Mouse (Mus musculus) C2C12 (cell line): ENCODE data around the gene Cox4i2. TPM values are rescaled to one million over a fixed set of nuclear protein-coding genes. Genes with fewer than 3 reads are reported as not detected.

Experiments
- H3K27me3 ChIP-seq: one replicate; pipeline ENCODE4 v1.6.1; 2011; ENCODE audit not compliant: control insufficient read depth, insufficient read depth, insufficient read length
- H3K36me3 ChIP-seq: one replicate; pipeline ENCODE4 v1.6.1; 2011; ENCODE audit not compliant: control insufficient read depth, insufficient read depth
- H3K4me3 ChIP-seq: one replicate; pipeline ENCODE4 v1.5.1; 2011; ENCODE audit warnings: mild to moderate bottlenecking, control low read depth; ENCODE audit not compliant: poor library complexity, insufficient read depth, severe bottlenecking
- H3K79me2 ChIP-seq: one replicate; pipeline ENCODE4 v1.6.1; 2011; ENCODE audit not compliant: control insufficient read depth, insufficient read depth
- H3K79me3 ChIP-seq: one replicate; pipeline ENCODE4 v1.6.1; 2011; ENCODE audit warnings: low read depth, control low read depth
- H3ac ChIP-seq: one replicate; pipeline ENCODE3; 2011; ENCODE audit warnings: low read depth; ENCODE audit not compliant: control insufficient read depth, insufficient read length
- CEBPB ChIP-seq: IDR thresholded peaks from one replicate; pipeline ENCODE4 v1.6.1; 2011; ENCODE audit warnings: low read depth, mild to moderate bottlenecking, control low read depth, moderate library complexity
- CTCF ChIP-seq: IDR thresholded peaks from one replicate; pipeline ENCODE4 v1.5.1; 2011; ENCODE audit not compliant: control insufficient read depth, insufficient read depth, insufficient read length
- FOSL1 ChIP-seq: IDR thresholded peaks from one replicate; pipeline ENCODE4 v1.8.0; 2011; ENCODE audit warnings: mild to moderate bottlenecking, low read length; ENCODE audit not compliant: poor library complexity, insufficient read depth, severe bottlenecking
- MAX ChIP-seq: IDR thresholded peaks from one replicate; pipeline ENCODE4 v1.6.1; 2011; ENCODE audit warnings: mild to moderate bottlenecking, control low read depth
- MYOD1 ChIP-seq: IDR thresholded peaks from one replicate; pipeline ENCODE4 v1.6.1; 2011; ENCODE audit warnings: low read depth; ENCODE audit not compliant: control insufficient read depth, insufficient read length
- MYOG ChIP-seq: IDR thresholded peaks from one replicate; pipeline ENCODE4 v1.6.1; 2011; ENCODE audit not compliant: control insufficient read depth, insufficient read length; ENCODE audit errors: extremely low read depth
- USF1 ChIP-seq: IDR thresholded peaks from one replicate; pipeline ENCODE4 v1.6.1; 2011; ENCODE audit warnings: low read depth, mild to moderate bottlenecking, control low read depth, moderate library complexity
- polyA plus RNA-seq: library from polyadenylated mRNA; unstranded; fragments of >200 nt; fragmentation: generic; extraction: Trizol; gene quantifications from one replicate; pipeline ENCODE4 v1.2.1, GENCODE M21; 2012; ENCODE audit warnings: missing spikeins

Gene Cox4i2
- polyA plus RNA-seq, 1 experiment: 0.39 TPM

DNA sequence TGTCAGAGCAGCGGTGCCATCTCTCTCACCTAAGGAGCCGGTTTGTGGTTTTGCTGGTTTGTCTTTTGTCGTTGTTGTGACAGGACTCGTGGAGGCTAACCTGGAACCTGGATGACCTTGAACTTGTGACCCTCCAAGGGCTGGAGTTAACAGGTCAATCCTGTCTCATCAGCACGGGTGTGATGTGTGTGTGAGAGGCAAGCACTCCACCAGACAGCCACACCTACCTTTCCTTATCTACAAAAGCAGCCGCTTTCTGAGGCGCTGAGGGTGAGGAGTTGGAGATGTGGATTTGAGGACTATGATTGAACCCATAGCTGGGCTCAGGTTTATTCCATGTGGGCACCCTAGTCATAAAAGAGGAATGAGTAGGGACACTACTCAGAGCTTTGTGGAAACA lies 15.7 kb downstream of the Cox4i2 start:
- no peak overlapping the region for H3K4me3 ChIP-seq
- H3ac ChIP-seq: no peak overlapping the region
- no peaks in the 10 kb centered on the region for H3K79me3 ChIP-seq
- H3K27me3 ChIP-seq: no peaks in the 10 kb centered on the region
- H3K79me2 ChIP-seq: no peaks in the 10 kb centered on the region
- TF ChIP-seq MYOG (no peak), USF1 (no peak)
- no peaks in the 10 kb centered on the region for H3K36me3 ChIP-seq

- H3K79me3 ChIP-seq: no peaks in the 10 kb centered on the region
- no peaks in the 10 kb centered on the region for H3K36me3 ChIP-seq
- no peak for TF ChIP-seq CEBPB
- TF ChIP-seq USF1: no peak
- TF ChIP-seq MAX: no peak
- no peak for TF ChIP-seq MYOD1
- no peak for TF ChIP-seq MYOG
- TF ChIP-seq FOSL1: no peak
- no peak for TF ChIP-seq CTCF
- no peak overlapping the region for H3K4me3 ChIP-seq
- no peak overlapping the region for H3ac ChIP-seq
- H3K27me3 ChIP-seq: no peaks in the 10 kb centered on the region
- no peaks in the 10 kb centered on the region for H3K79me2 ChIP-seq
Observed at GRCm38 (mm10) chr2:152771571-152771970, 17.6 kb downstream of the Cox4i2 start.

GRCm38 (mm10) chr2:152772231-152772630 lies 18.3 kb downstream of the Cox4i2 start:
- Histone ChIP-seq H3K36me3 (no peaks in the 10 kb centered on the region), H3K79me2 (no peaks in the 10 kb centered on the region), H3K4me3 (no peak overlapping the region), H3ac (no peak overlapping the region), H3K79me3 (no peaks in the 10 kb centered on the region), H3K27me3 (no peaks in the 10 kb centered on the region)
- TF ChIP-seq MYOG (no peak), CEBPB (no peak), MAX (no peak), MYOD1 (no peak), FOSL1 (no peak), CTCF (no peak), USF1 (no peak)

DNA sequence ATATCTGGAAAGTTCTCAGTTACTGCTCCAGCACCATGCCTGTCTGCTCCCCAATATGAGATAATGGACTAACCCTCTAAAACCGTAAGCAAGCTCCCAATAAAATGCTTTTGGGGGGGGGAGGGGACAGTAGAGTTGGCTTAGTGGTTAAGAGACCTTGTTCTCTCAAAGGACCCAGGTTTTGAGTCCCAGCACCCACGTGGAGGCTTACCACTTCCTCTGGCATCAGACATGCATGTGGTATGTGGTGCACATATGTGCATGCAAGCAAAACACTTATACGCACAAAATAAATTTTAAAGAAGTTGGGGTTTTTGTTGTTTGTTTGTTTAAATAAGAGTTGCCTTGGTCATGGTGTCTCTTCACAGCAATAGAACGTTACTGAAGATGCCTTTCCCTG lies 21.4 kb downstream of the Cox4i2 start:
- H3K79me2 ChIP-seq: no peaks in the 10 kb centered on the region
- no peak overlapping the region for H3K4me3 ChIP-seq
- H3ac ChIP-seq: no peak overlapping the region
- H3K27me3 ChIP-seq: no peaks in the 10 kb centered on the region
- TF ChIP-seq USF1 (no peak), MYOG (no peak), CEBPB (no peak), MAX (no peak), FOSL1 (no peak), MYOD1 (no peak), CTCF (no peak)
- H3K36me3 ChIP-seq: peaks cover 16% of the 10 kb centered on the region
- H3K79me3 ChIP-seq: no peaks in the 10 kb centered on the region

DNA sequence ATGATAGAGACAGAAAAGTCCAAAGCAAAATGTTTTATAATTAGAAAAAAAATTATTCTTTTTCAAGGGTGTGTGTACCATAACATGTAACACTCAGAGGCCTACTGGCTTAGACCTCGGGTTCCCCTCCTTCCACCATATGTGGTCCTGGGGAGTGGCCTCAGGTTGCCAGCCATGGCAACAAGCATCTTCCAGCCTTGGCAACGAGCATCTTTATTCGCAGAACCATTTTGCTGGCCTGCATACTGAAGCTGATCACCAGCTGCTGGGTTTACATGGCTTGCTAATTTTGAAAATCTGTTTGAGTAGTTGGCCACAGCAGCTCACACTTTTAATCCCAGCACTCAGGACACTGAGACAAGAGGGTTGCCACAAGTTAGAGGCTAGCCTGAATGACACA lies 22.0 kb downstream of the Cox4i2 start:
- no peak overlapping the region for H3ac ChIP-seq
- peaks cover 18% of the 10 kb centered on the region for H3K36me3 ChIP-seq
- H3K27me3 ChIP-seq: no peaks in the 10 kb centered on the region
- H3K79me2 ChIP-seq: peaks cover 2% of the 10 kb centered on the region
- no peaks in the 10 kb centered on the region for H3K79me3 ChIP-seq
- no peak overlapping the region for H3K4me3 ChIP-seq
- TF ChIP-seq CEBPB (no peak), USF1 (no peak), MAX (no peak), MYOG (no peak), MYOD1 (no peak), CTCF (no peak), FOSL1 (no peak)

- Histone ChIP-seq H3K4me3 (no peak overlapping the region), H3K79me3 (no peaks in the 10 kb centered on the region), H3ac (no peak overlapping the region), H3K27me3 (no peaks in the 10 kb centered on the region), H3K79me2 (peaks cover 6% of the 10 kb centered on the region), H3K36me3 (peaks cover 23% of the 10 kb centered on the region)
- TF ChIP-seq MAX (no peak), MYOD1 (no peak), MYOG (no peak), CTCF (no peak), CEBPB (no peak), FOSL1 (no peak), USF1 (no peak)
Observed at GRCm38 (mm10) chr2:152776435-152776834, 22.5 kb downstream of the Cox4i2 start.
